Mouse (Mus musculus): ENCODE results near the gene Sbk2. TPM values are rescaled to one million over a fixed set of nuclear protein-coding genes. Genes with fewer than 3 reads are reported as not detected.

Gene Sbk2
- polyA plus RNA-seq, 1 experiment from 2014 or later = not detected

GRCm38 (mm10) chr7:4898851-4899648 is 65.2 kb downstream of the Sbk2 start:
- peak overlapping the region; percentile 39; the same call in 1 of the 2 replicates for H3K9ac ChIP-seq
- peak overlapping the region; percentile 49 for H3K4me2 ChIP-seq (replicated peaks)
- ATAC-seq (ENCODE audit: low FRiP score) = peak; percentile 33
- H3K4me1 ChIP-seq = peaks cover 11% of the 10 kb centered on the region
- no peaks in the 10 kb centered on the region for H3K36me3 ChIP-seq
- peaks cover 4% of the 10 kb centered on the region; the same call in 1 of the 2 replicates for H3K9me3 ChIP-seq (replicated peaks)
- 18% methylated on average over 18 of the region's 18 CpGs for WGBS
- no peak overlapping the region for H3K27ac ChIP-seq
- peaks cover 19% of the 10 kb centered on the region for H3K27me3 ChIP-seq
- H3K4me3 ChIP-seq = peak overlapping the region; percentile 20

- H3K36me3 ChIP-seq = no peaks in the 10 kb centered on the region
- no peaks in the 10 kb centered on the region for H3K9me3 ChIP-seq (replicated peaks)
- no peak overlapping the region for H3K4me3 ChIP-seq
- no peak overlapping the region for H3K27ac ChIP-seq
- 61% methylated on average over 11 of the region's 11 CpGs for WGBS
- H3K4me1 ChIP-seq = peaks cover 11% of the 10 kb centered on the region
- H3K27me3 ChIP-seq = peaks cover 9% of the 10 kb centered on the region
- ATAC-seq (ENCODE audit: low FRiP score) = no peak
- no peak overlapping the region for H3K9ac ChIP-seq
- H3K4me2 ChIP-seq (replicated peaks) = no peak overlapping the region
Measured at GRCm38 (mm10) chr7:4895186-4895585, 69.0 kb downstream of the Sbk2 start.

Other genes starting within 250 kb of the Sbk2 start
- 0.26 and 0.48 TPM in 2 replicates for gene Tmem150b, start 239.2 kb downstream of the Sbk2 start, polyA plus RNA-seq (2016; fragmentation: Nextera tagmentation; extraction: Ambion mirVana)
- gene Kmt5c, start 224.3 kb downstream of the Sbk2 start, polyA plus RNA-seq (2016; fragmentation: Nextera tagmentation; extraction: Ambion mirVana) = 87.5 and 91.5 TPM in 2 replicates
- gene Cox6b2, start 211.3 kb downstream of the Sbk2 start, polyA plus RNA-seq (2016; fragmentation: Nextera tagmentation; extraction: Ambion mirVana) = 37.6 and 39.8 TPM in 2 replicates
- not detected in 2 replicates for gene Fam71e2, start 193.1 kb downstream of the Sbk2 start, polyA plus RNA-seq (2016; fragmentation: Nextera tagmentation; extraction: Ambion mirVana)
- 0.34 TPM in 1 of 2 replicates, not detected in the other for gene Il11, start 181.5 kb downstream of the Sbk2 start, polyA plus RNA-seq (2016; fragmentation: Nextera tagmentation; extraction: Ambion mirVana)
- gene Tmem190, start 181.5 kb downstream of the Sbk2 start, polyA plus RNA-seq (2016; fragmentation: Nextera tagmentation; extraction: Ambion mirVana) = not detected in 2 replicates
- gene Tmem238, start 174.8 kb downstream of the Sbk2 start, polyA plus RNA-seq (2016; fragmentation: Nextera tagmentation; extraction: Ambion mirVana) = 2.9 and 4.0 TPM in 2 replicates
- gene Rpl28, start 171.5 kb downstream of the Sbk2 start, polyA plus RNA-seq (2016; fragmentation: Nextera tagmentation; extraction: Ambion mirVana) = 290 and 306 TPM in 2 replicates
- 331 and 348 TPM in 2 replicates for gene Ube2s, start 151.8 kb downstream of the Sbk2 start, polyA plus RNA-seq (2016; fragmentation: Nextera tagmentation; extraction: Ambion mirVana)
- 5.3 and 6.7 TPM in 2 replicates for gene Shisa7, start 119.7 kb downstream of the Sbk2 start, polyA plus RNA-seq (2016; fragmentation: Nextera tagmentation; extraction: Ambion mirVana)
- gene Isoc2b, start 94.1 kb downstream of the Sbk2 start, polyA plus RNA-seq (2016; fragmentation: Nextera tagmentation; extraction: Ambion mirVana) = 5.1 and 7.0 TPM in 2 replicates
- gene Isoc2a, start 87.3 kb downstream of the Sbk2 start, polyA plus RNA-seq (2016; fragmentation: Nextera tagmentation; extraction: Ambion mirVana) = 0.88 and 1.2 TPM in 2 replicates
- gene Gm36210, start 57.9 kb downstream of the Sbk2 start, polyA plus RNA-seq (2016; fragmentation: Nextera tagmentation; extraction: Ambion mirVana) = not detected in 2 replicates
- 4.3 and 4.8 TPM in 2 replicates for gene Zfp628, start 49.2 kb downstream of the Sbk2 start, polyA plus RNA-seq (2016; fragmentation: Nextera tagmentation; extraction: Ambion mirVana)
- 12.3 and 14.3 TPM in 2 replicates for gene Nat14, start 42.4 kb downstream of the Sbk2 start, polyA plus RNA-seq (2016; fragmentation: Nextera tagmentation; extraction: Ambion mirVana)
- gene Ssc5d, start 38.6 kb downstream of the Sbk2 start, polyA plus RNA-seq (2016; fragmentation: Nextera tagmentation; extraction: Ambion mirVana) = 1.6 and 2.2 TPM in 2 replicates
- gene Sbk3, start 6.8 kb upstream of the Sbk2 start, polyA plus RNA-seq (2016; fragmentation: Nextera tagmentation; extraction: Ambion mirVana) = 0.19 and 0.23 TPM in 2 replicates
- gene Zfp579, start 31.8 kb upstream of the Sbk2 start, polyA plus RNA-seq (2016; fragmentation: Nextera tagmentation; extraction: Ambion mirVana) = 57.8 and 61.4 TPM in 2 replicates
- gene Zfp524, start 50.0 kb upstream of the Sbk2 start, polyA plus RNA-seq (2016; fragmentation: Nextera tagmentation; extraction: Ambion mirVana) = 8.5 and 9.1 TPM in 2 replicates
- gene Fiz1, start 50.3 kb upstream of the Sbk2 start, polyA plus RNA-seq (2016; fragmentation: Nextera tagmentation; extraction: Ambion mirVana) = 59.6 and 60.1 TPM in 2 replicates
- 0.32 TPM in 1 of 2 replicates, not detected in the other for gene Gm44973, start 51.1 kb upstream of the Sbk2 start, polyA plus RNA-seq (2016; fragmentation: Nextera tagmentation; extraction: Ambion mirVana)
- gene Zfp865, start 56.0 kb upstream of the Sbk2 start, polyA plus RNA-seq (2016; fragmentation: Nextera tagmentation; extraction: Ambion mirVana) = 9.0 and 9.3 TPM in 2 replicates
- 17.4 and 19.9 TPM in 2 replicates for gene Ccdc106, start 56.1 kb upstream of the Sbk2 start, polyA plus RNA-seq (2016; fragmentation: Nextera tagmentation; extraction: Ambion mirVana)
- 0.44 TPM in 1 of 2 replicates, not detected in the other for gene 4632433K11Rik, start 69.7 kb upstream of the Sbk2 start, polyA plus RNA-seq (2016; fragmentation: Nextera tagmentation; extraction: Ambion mirVana)
- gene Zfp784, start 74.0 kb upstream of the Sbk2 start, polyA plus RNA-seq (2016; fragmentation: Nextera tagmentation; extraction: Ambion mirVana) = 6.1 and 6.9 TPM in 2 replicates
- 45.4 and 51.8 TPM in 2 replicates for gene Zfp580, start 87.1 kb upstream of the Sbk2 start, polyA plus RNA-seq (2016; fragmentation: Nextera tagmentation; extraction: Ambion mirVana)
- 136 and 138 TPM in 2 replicates for gene U2af2, start 97.7 kb upstream of the Sbk2 start, polyA plus RNA-seq (2016; fragmentation: Nextera tagmentation; extraction: Ambion mirVana)
- 74.5 and 79.6 TPM in 2 replicates for gene Epn1, start 115.8 kb upstream of the Sbk2 start, polyA plus RNA-seq (2016; fragmentation: Nextera tagmentation; extraction: Ambion mirVana)
- gene Rfpl4, start 152.5 kb upstream of the Sbk2 start, polyA plus RNA-seq (2016; fragmentation: Nextera tagmentation; extraction: Ambion mirVana) = not detected in 2 replicates
- 0.31 and 0.41 TPM in 2 replicates for gene Rasl2-9, start 161.5 kb upstream of the Sbk2 start, polyA plus RNA-seq (2016; fragmentation: Nextera tagmentation; extraction: Ambion mirVana)
- gene Vmn1r55, start 185.3 kb upstream of the Sbk2 start, polyA plus RNA-seq (2016; fragmentation: Nextera tagmentation; extraction: Ambion mirVana) = not detected in 2 replicates
- gene Vmn1r56, start 232.3 kb upstream of the Sbk2 start, polyA plus RNA-seq (2016; fragmentation: Nextera tagmentation; extraction: Ambion mirVana) = not detected in 2 replicates